Mouse (Mus musculus): ENCODE measurements around the gene Slc34a3. TPM values are rescaled to one million over a fixed set of nuclear protein-coding genes. Genes with fewer than 3 reads are reported as not detected.

The Slc34a3 gene
- polyA plus RNA-seq, 1 experiment, result not detected

DNA sequence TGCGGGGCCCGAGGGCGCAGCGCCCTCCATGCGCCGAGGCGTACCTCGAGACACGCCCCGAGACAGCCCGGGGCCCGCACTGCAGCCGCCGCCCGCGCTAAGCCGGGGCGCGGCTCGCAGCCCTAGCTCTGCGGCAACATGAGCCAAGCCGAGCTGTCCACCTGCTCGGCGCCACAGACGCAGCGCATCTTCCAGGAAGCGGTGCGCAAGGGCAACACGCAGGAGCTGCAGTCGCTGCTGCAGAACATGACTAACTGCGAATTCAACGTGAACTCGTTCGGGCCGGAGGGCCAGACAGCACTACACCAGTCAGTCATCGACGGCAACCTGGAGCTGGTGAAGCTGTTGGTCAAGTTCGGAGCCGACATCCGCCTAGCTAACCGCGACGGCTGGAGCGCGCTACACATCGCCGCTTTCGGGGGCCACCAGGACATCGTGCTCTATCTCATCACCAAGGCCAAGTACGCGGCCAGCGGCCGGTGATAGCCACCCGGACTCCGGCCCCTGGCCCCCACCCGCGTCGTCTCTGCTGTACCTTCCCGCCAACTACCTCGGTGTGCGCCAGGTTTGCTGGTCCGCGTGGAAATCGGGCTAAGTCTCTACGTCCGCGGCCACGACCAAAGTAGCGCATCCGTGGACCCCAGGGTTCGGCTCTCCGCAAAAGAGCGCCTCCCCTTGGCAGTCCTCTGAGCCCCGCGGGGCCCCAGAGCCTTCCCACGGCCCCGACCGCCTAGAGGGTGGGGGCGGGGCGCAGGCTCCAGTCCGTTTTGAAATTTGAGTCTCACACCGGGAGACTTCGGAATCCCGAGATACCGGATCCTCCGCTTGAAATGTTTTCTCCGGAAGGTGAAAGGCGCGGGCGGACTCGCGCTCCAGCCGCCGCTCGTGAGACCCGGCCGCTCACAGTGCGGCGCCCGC, 52.9 kb downstream of the Slc34a3 start:
- TF ChIP-seq POLR2A (IDR thresholded peaks at IDR 0.05; ENCODE audit: borderline replicate concordance, control insufficient read depth, low read depth, low read length) (peak; percentile 47; the same call in 1 of the 2 replicates), CTCF (IDR thresholded peaks at IDR 0.05; ENCODE audit: control insufficient read depth, insufficient read depth, low read length) (no peak)
- peak overlapping the region; percentile 65 for H3K27ac ChIP-seq (ENCODE audit: control insufficient read depth, insufficient read depth, low read depth, low read length, poor library complexity)
- H3K4me3 ChIP-seq (replicated peaks; ENCODE audit: control insufficient read depth, low read depth, low read length), result peak overlapping the region; percentile 52
- under 1% methylated on average over 99 of the region's 100 CpGs for WGBS
- H3K4me1 ChIP-seq (ENCODE audit: control insufficient read depth, insufficient read depth, low read length), result no peaks in the 10 kb centered on the region; the same call in 1 of the 2 replicates

DNA sequence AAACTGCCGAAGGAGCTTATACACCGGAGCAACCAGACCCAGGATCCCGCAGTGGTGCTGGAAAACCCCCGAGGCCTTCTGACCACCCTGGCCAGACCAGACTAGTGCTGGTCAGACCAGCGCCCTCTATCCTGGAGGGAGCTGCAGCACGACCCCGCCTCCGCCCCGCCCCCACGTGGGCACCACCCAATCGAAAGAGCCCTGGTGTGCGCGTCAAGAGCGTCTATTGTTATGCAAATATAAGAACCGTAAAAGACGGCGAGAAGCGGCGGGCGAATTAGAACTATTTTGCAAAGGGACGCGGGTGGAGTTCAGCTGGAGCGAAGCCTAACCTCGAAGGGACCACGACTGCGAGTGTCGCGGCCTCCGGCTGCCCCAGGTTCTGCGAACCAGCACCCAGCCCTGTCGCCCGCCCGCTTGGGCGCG, 53.7 kb downstream of the Slc34a3 start, which contains the start of gene Nrarp:
TSS of gene Nrarp (plus strand) at position 281 of the 426 bp plus-strand sequence.
- H3K4me3 ChIP-seq (replicated peaks; ENCODE audit: control insufficient read depth, low read depth, low read length), result peak within 1 kb of the TSS; percentile 58
- H3K4me1 ChIP-seq (ENCODE audit: control insufficient read depth, insufficient read depth, low read length), result no peaks in the 10 kb centered on the region; the same call in 1 of the 2 replicates
- peak within 1 kb of the TSS; percentile 65 for H3K27ac ChIP-seq (ENCODE audit: control insufficient read depth, insufficient read depth, low read depth, low read length, poor library complexity)
- peak; percentile 61 for TF ChIP-seq POLR2A (IDR thresholded peaks at IDR 0.05; ENCODE audit: borderline replicate concordance, control insufficient read depth, low read depth, low read length)
- peak; percentile 40; the same call in 1 of the 2 replicates for TF ChIP-seq CTCF (IDR thresholded peaks at IDR 0.05; ENCODE audit: control insufficient read depth, insufficient read depth, low read length)
- under 1% methylated on average over 35 of the region's 35 CpGs for WGBS

DNA sequence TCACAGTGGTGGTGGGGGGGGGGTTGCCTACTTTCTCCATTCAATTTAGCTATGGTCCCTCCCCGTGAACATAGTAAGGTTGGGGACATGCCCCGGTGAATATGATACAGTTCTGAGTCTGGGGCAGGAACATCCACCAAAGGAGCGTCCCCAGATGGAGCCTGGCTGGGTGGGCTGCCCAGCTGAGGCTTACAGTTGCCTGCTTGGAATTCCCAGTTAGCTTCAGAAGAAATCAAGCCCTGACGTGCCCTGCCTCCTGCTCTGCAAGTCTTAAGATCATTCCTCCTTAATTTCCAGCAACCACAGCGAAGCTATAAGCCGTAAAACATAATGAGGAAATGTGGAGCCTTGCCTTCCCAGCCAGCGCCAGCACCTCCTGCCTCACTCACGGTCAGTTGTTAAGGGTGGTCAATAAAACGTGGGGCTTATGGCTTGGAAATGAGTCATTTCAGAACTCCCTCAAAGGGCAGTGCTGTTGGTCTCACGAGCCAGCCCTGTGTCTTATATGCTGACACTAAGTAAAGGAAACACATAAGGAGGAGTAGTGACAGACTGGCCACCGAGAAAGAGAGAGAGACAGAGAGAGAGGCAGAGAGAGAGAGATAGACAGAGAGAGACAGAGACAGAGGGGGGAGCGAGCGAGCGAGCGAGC, 54.5 kb downstream of the Slc34a3 start:
- Histone ChIP-seq H3K4me3 (replicated peaks; ENCODE audit: control insufficient read depth, low read depth, low read length) (no peak overlapping the region), H3K4me1 (ENCODE audit: control insufficient read depth, insufficient read depth, low read length) (peaks cover 1% of the 10 kb centered on the region; the same call in 1 of the 2 replicates), H3K27ac (ENCODE audit: control insufficient read depth, insufficient read depth, low read depth, low read length, poor library complexity) (no peak overlapping the region)
- 71% methylated on average over 15 of the region's 15 CpGs for WGBS
- TF ChIP-seq POLR2A (IDR thresholded peaks at IDR 0.05; ENCODE audit: borderline replicate concordance, control insufficient read depth, low read depth, low read length) (no peak), CTCF (IDR thresholded peaks at IDR 0.05; ENCODE audit: control insufficient read depth, insufficient read depth, low read length) (no peak)

Other genes with a start within 250 kb of the Slc34a3 start
- 11.3 and 28.2 TPM in 2 replicates for gene Nsmf, start 180.0 kb downstream of the Slc34a3 start, polyA plus RNA-seq (2011; ENCODE audit: insufficient read depth, insufficient read length, low replicate concordance, missing spikeins)
- not detected in 2 replicates for gene Entpd8, start 154.1 kb downstream of the Slc34a3 start, polyA plus RNA-seq (2011; ENCODE audit: insufficient read depth, insufficient read length, low replicate concordance, missing spikeins)
- not detected in 2 replicates for gene Noxa1, start 139.2 kb downstream of the Slc34a3 start, polyA plus RNA-seq (2011; ENCODE audit: insufficient read depth, insufficient read length, low replicate concordance, missing spikeins)
- gene Nrarp, start 53.6 kb downstream of the Slc34a3 start, polyA plus RNA-seq (2011; ENCODE audit: insufficient read depth, insufficient read length, low replicate concordance, missing spikeins), result 1.7 and 2.6 TPM in 2 replicates
- 3.9 and 8.9 TPM in 2 replicates for gene Tor4a, start 37.5 kb downstream of the Slc34a3 start, polyA plus RNA-seq (2011; ENCODE audit: insufficient read depth, insufficient read length, low replicate concordance, missing spikeins)
- gene Nelfb, start 22.9 kb downstream of the Slc34a3 start, polyA plus RNA-seq (2011; ENCODE audit: insufficient read depth, insufficient read length, low replicate concordance, missing spikeins), result 26.7 and 38.0 TPM in 2 replicates
- gene Stpg3, start 19.7 kb downstream of the Slc34a3 start, polyA plus RNA-seq (2011; ENCODE audit: insufficient read depth, insufficient read length, low replicate concordance, missing spikeins), result not detected in 2 replicates
- not detected in 2 replicates for gene Fam166a, start 15.6 kb downstream of the Slc34a3 start, polyA plus RNA-seq (2011; ENCODE audit: insufficient read depth, insufficient read length, low replicate concordance, missing spikeins)
- 319 and 327 TPM in 2 replicates for gene Tubb4b, start 9.7 kb downstream of the Slc34a3 start, polyA plus RNA-seq (2011; ENCODE audit: insufficient read depth, insufficient read length, low replicate concordance, missing spikeins)
- gene Rnf224, start 2.4 kb upstream of the Slc34a3 start, polyA plus RNA-seq (2011; ENCODE audit: insufficient read depth, insufficient read length, low replicate concordance, missing spikeins), result not detected in 2 replicates
- 3.1 and 4.2 TPM in 2 replicates for gene Rnf208, start 7.9 kb upstream of the Slc34a3 start, polyA plus RNA-seq (2011; ENCODE audit: insufficient read depth, insufficient read length, low replicate concordance, missing spikeins)
- not detected in 2 replicates for gene Cysrt1, start 8.1 kb upstream of the Slc34a3 start, polyA plus RNA-seq (2011; ENCODE audit: insufficient read depth, insufficient read length, low replicate concordance, missing spikeins)
- 9.9 and 22.3 TPM in 2 replicates for gene AL732309.1, start 12.5 kb upstream of the Slc34a3 start, polyA plus RNA-seq (2011; ENCODE audit: insufficient read depth, insufficient read length, low replicate concordance, missing spikeins)
- gene Tmem203, start 21.1 kb upstream of the Slc34a3 start, polyA plus RNA-seq (2011; ENCODE audit: insufficient read depth, insufficient read length, low replicate concordance, missing spikeins), result 5.0 and 15.6 TPM in 2 replicates
- 1.4 and 17.5 TPM in 2 replicates for gene Tprn, start 28.3 kb upstream of the Slc34a3 start, polyA plus RNA-seq (2011; ENCODE audit: insufficient read depth, insufficient read length, low replicate concordance, missing spikeins)
- gene Ssna1, start 38.1 kb upstream of the Slc34a3 start, polyA plus RNA-seq (2011; ENCODE audit: insufficient read depth, insufficient read length, low replicate concordance, missing spikeins), result 48.8 and 65.8 TPM in 2 replicates
- 20.1 and 34.3 TPM in 2 replicates for gene Anapc2, start 38.1 kb upstream of the Slc34a3 start, polyA plus RNA-seq (2011; ENCODE audit: insufficient read depth, insufficient read length, low replicate concordance, missing spikeins)
- not detected in 2 replicates for gene Tmem210, start 53.8 kb upstream of the Slc34a3 start, polyA plus RNA-seq (2011; ENCODE audit: insufficient read depth, insufficient read length, low replicate concordance, missing spikeins)
- not detected in 2 replicates for gene Lrrc26, start 55.6 kb upstream of the Slc34a3 start, polyA plus RNA-seq (2011; ENCODE audit: insufficient read depth, insufficient read length, low replicate concordance, missing spikeins)
- gene Grin1, start 84.8 kb upstream of the Slc34a3 start, polyA plus RNA-seq (2011; ENCODE audit: insufficient read depth, insufficient read length, low replicate concordance, missing spikeins), result 5.0 TPM in 1 of 2 replicates, not detected in the other
- 25.9 and 33.0 TPM in 2 replicates for gene Man1b1, start 98.0 kb upstream of the Slc34a3 start, polyA plus RNA-seq (2011; ENCODE audit: insufficient read depth, insufficient read length, low replicate concordance, missing spikeins)
- 22.8 and 29.5 TPM in 2 replicates for gene Dpp7, start 122.0 kb upstream of the Slc34a3 start, polyA plus RNA-seq (2011; ENCODE audit: insufficient read depth, insufficient read length, low replicate concordance, missing spikeins)
- 20.1 and 62.6 TPM in 2 replicates for gene Uap1l1, start 131.3 kb upstream of the Slc34a3 start, polyA plus RNA-seq (2011; ENCODE audit: insufficient read depth, insufficient read length, low replicate concordance, missing spikeins)
- 13.7 and 27.3 TPM in 2 replicates for gene Sapcd2, start 138.0 kb upstream of the Slc34a3 start, polyA plus RNA-seq (2011; ENCODE audit: insufficient read depth, insufficient read length, low replicate concordance, missing spikeins)
- gene Entpd2, start 161.5 kb upstream of the Slc34a3 start, polyA plus RNA-seq (2011; ENCODE audit: insufficient read depth, insufficient read length, low replicate concordance, missing spikeins), result 0.54 TPM in 1 of 2 replicates, not detected in the other
- 3.4 and 22.4 TPM in 2 replicates for gene Npdc1, start 165.0 kb upstream of the Slc34a3 start, polyA plus RNA-seq (2011; ENCODE audit: insufficient read depth, insufficient read length, low replicate concordance, missing spikeins)
- gene Fut7, start 188.9 kb upstream of the Slc34a3 start, polyA plus RNA-seq (2011; ENCODE audit: insufficient read depth, insufficient read length, low replicate concordance, missing spikeins), result 3.4 and 17.9 TPM in 2 replicates
- gene Abca2, start 194.3 kb upstream of the Slc34a3 start, polyA plus RNA-seq (2011; ENCODE audit: insufficient read depth, insufficient read length, low replicate concordance, missing spikeins), result 5.0 and 15.0 TPM in 2 replicates
- not detected in 2 replicates for gene Clic3, start 222.5 kb upstream of the Slc34a3 start, polyA plus RNA-seq (2011; ENCODE audit: insufficient read depth, insufficient read length, low replicate concordance, missing spikeins)
- 42.2 and 114 TPM in 2 replicates for gene Paxx, start 226.7 kb upstream of the Slc34a3 start, polyA plus RNA-seq (2011; ENCODE audit: insufficient read depth, insufficient read length, low replicate concordance, missing spikeins)
- 9.3 TPM in 1 of 2 replicates, not detected in the other for gene Ptgds, start 235.7 kb upstream of the Slc34a3 start, polyA plus RNA-seq (2011; ENCODE audit: insufficient read depth, insufficient read length, low replicate concordance, missing spikeins)

All from bone marrow, adult 2 months (tissue).